Mouse (Mus musculus) olfactory bulb, adult 2 months (tissue): ENCODE data around the gene Tcl1b3.
"Not testable (repeated sequence)": the region's sequence is repeated elsewhere in the genome, so short reads cannot be mapped to it uniquely, and the experiment has no call there.

Source experiments
- CTCF ChIP-seq: fragments of 200-500 bp; IDR thresholded peaks from 2 replicates; pipeline ENCODE4 v1.5.1; 2012; ENCODE audit warnings: low read depth, mild to moderate bottlenecking, low read length, moderate library complexity; ENCODE audit not compliant: insufficient read depth
- POLR2A ChIP-seq: fragments of 200-500 bp; IDR thresholded peaks from 2 replicates; pipeline ENCODE4 v1.6.1; 2012; ENCODE audit warnings: mild to moderate bottlenecking, low read depth, low read length, moderate library complexity; ENCODE audit not compliant: insufficient read depth

- TF ChIP-seq POLR2A, CTCF: not testable (repeated sequence)
These were observed 14.8 kb upstream of the Tcl1b3 start, which contains the start of gene Tcl1b5 for GRCm38 (mm10) chr12:105176044-105176443.
